Mouse (Mus musculus) heart, postnatal 0 days (tissue): Measurements from ENCODE around the gene Pdzrn4.

Experiments
- CTCF ChIP-seq: IDR thresholded peaks from 2 replicates; pipeline ENCODE4 v1.5.1; 2016; ENCODE audit warnings: antibody characterized with exemption, control low read depth, low read depth
- EP300 ChIP-seq: IDR thresholded peaks from 2 replicates; pipeline ENCODE4 v1.6.1; 2016; ENCODE audit warnings: antibody characterized with exemption, low read depth

DNA sequence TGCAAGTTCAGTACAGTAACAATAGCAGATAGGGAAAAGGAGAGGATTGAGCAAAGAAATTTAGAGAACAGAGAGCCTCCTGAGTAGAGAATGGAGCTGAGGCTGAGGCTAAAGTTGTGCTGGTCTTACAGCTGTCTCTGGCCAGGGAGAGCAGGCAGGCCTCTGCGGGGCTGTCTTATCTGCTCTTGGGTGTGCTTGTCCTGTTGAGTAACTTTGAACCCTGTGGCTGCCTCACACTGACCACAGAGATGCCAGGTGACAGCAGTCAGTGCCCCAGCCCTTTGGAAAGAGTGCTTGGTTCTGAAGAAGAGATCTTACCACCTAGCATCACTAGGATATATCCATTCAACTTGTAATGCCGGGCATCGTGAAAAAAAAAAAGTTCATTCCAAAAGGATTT lies 214.2 kb downstream of the Pdzrn4 start:
- TF ChIP-seq CTCF (no peak), EP300 (no peak)
